Mouse (Mus musculus) hindbrain, embryonic 11.5 days (tissue): ENCODE measurements around the gene Ttc39d. TPM values are rescaled to one million over a fixed set of nuclear protein-coding genes. Genes with fewer than 3 reads are reported as not detected.

Source experiments
- ATAC-seq: fragments of 200-750 bp; cut with Nextera tagmentation; 2 replicates; pipeline ENCODE4 v1.8.0; 2017; ENCODE audit warnings: mild to moderate bottlenecking, moderate TSS enrichment, moderate library complexity; ENCODE audit not compliant: low FRiP score
- DNase-seq: peaks from one replicate; pipeline ENCODE4 v3.0.0-alpha.2; 2015; ENCODE audit warnings: low spot score
- H3K27ac ChIP-seq: fragments of 300-500 bp; sonication (generic); 2 replicates; pipeline ENCODE4 v1.5.1; 2014; ENCODE audit warnings: mild to moderate bottlenecking, low read depth, low read length
- H3K27me3 ChIP-seq: fragments of 300-500 bp; sonication (generic); 2 replicates; pipeline ENCODE4 v1.6.1; 2014; ENCODE audit warnings: mild to moderate bottlenecking, low read length, moderate library complexity, mixed read lengths; ENCODE audit not compliant: control insufficient read depth, insufficient read depth
- H3K36me3 ChIP-seq: fragments of 300-500 bp; sonication (generic); 2 replicates; pipeline ENCODE4 v1.6.1; 2014; ENCODE audit warnings: mild to moderate bottlenecking, low read length, moderate library complexity, mixed read lengths; ENCODE audit not compliant: control insufficient read depth, insufficient read depth
- H3K4me1 ChIP-seq: fragments of 300-500 bp; sonication (generic); replicated peaks from 2 replicates; pipeline ENCODE4 v1.6.1; 2014; ENCODE audit warnings: low read length, mixed read lengths; ENCODE audit not compliant: control insufficient read depth, insufficient read depth
- H3K4me2 ChIP-seq: fragments of 300-500 bp; sonication (generic); replicated peaks from 2 replicates; pipeline ENCODE4 v1.6.1; 2014; ENCODE audit warnings: mild to moderate bottlenecking, low read depth, low read length
- H3K4me3 ChIP-seq: fragments of 300-500 bp; sonication (generic); 2 replicates; pipeline ENCODE4 v1.5.1; 2014; ENCODE audit warnings: low read depth, low read length
- H3K9ac ChIP-seq: fragments of 300-500 bp; sonication (generic); 2 replicates; pipeline ENCODE4 v1.6.1; 2014; ENCODE audit warnings: low read depth, low read length
- H3K9me3 ChIP-seq: fragments of 300-500 bp; sonication (generic); 2 replicates; pipeline ENCODE4 v1.6.1; 2016; ENCODE audit warnings: low read length; ENCODE audit not compliant: control insufficient read depth
- WGBS: fragments of 180-500 bp; shearing (Covaris S2); extraction: QIAGEN DNeasy Blood & Tissue Kit; methylation state at CpG from one replicate; pipeline ENCODE4 v1.1.7; 2014; 5-methylcytosine and 5-hydroxymethylcytosine counted together
- polyA plus RNA-seq: library from polyadenylated mRNA; unstranded; fragments of >200 nt; fragmentation: Nextera tagmentation; extraction: Ambion mirVana; gene quantifications from 2 replicates; pipeline ENCODE4 v1.2.1, GENCODE M21; 2014

Gene Ttc39d
- polyA plus RNA-seq, 1 experiment from 2014 or later: not detected

DNA sequence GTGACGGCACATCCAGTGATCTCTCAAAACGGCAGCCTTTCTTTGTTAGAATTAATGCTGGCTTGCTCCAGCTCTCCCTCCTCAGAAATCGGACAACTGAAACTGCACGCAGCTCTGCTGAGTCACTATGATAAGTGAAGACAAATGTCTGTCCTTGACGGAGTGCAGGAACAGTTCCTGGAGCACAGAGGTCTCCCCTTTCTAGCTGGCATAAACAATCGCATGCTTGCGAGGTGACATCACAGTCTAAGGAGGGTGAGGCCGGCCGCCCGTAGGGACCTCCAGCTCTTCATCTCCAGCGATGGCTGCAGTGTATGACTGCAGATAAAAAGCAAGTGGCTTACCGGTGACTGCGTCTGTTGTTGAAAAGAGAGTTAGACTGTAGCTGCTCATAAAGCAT is 47.9 kb downstream of the Ttc39d start:
- DNase-seq (peak; percentile 10), ATAC-seq (no peak)
- H3K4me2 ChIP-seq: no peak overlapping the region
- H3K4me1 ChIP-seq: no peaks in the 10 kb centered on the region
- H3K9ac ChIP-seq: no peak overlapping the region
- 75% methylated on average over 13 of the region's 13 CpGs for WGBS
- H3K36me3 ChIP-seq: peaks cover 8% of the 10 kb centered on the region; the same call in 1 of the 2 replicates
- H3K27me3 ChIP-seq: no peaks in the 10 kb centered on the region
- H3K27ac ChIP-seq: no peak overlapping the region
- H3K4me3 ChIP-seq: no peak overlapping the region
- no peaks in the 10 kb centered on the region for H3K9me3 ChIP-seq

DNA sequence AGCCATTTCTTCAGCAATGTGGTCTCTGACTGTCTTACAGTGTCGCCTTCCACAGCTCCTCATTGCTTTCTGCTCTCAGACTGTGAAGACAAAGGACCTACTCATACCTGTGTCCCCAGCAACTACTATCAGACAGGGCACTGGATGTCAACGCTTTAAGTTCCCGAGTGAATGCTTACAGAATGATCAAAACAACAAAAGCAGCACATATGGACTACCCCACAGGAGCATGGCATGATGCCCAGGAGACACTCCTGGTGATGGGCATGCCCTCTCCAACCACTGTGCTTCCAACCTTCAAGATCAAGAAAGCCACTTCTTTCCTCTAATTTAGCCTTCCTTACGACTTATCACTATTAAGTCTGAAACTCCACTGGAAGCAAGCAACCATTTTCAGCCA is 59.8 kb downstream of the Ttc39d start:
- no peaks in the 10 kb centered on the region for H3K27me3 ChIP-seq
- H3K4me1 ChIP-seq: no peaks in the 10 kb centered on the region
- no peak overlapping the region for H3K4me2 ChIP-seq
- no peak overlapping the region for H3K4me3 ChIP-seq
- ATAC-seq: no peak
- no peak overlapping the region for H3K27ac ChIP-seq
- DNase-seq: no peak
- peaks cover 3% of the 10 kb centered on the region; the same call in 1 of the 2 replicates for H3K36me3 ChIP-seq
- H3K9me3 ChIP-seq: no peaks in the 10 kb centered on the region
- 96% methylated on average over 4 of the region's 4 CpGs for WGBS
- no peak overlapping the region for H3K9ac ChIP-seq

Other genes starting within 250 kb of the Ttc39d start
- gene Hnrnpll, start 145.1 kb upstream of the Ttc39d start, polyA plus RNA-seq: 123 and 132 TPM in 2 replicates
- 7.8 and 9.1 TPM in 2 replicates for gene Galm, start 80.0 kb upstream of the Ttc39d start, polyA plus RNA-seq
- gene Srsf7, start 153 bp upstream of the Ttc39d start, polyA plus RNA-seq: 773 and 810 TPM in 2 replicates
- 37.9 and 41.5 TPM in 2 replicates for gene Gemin6, start 17.0 kb downstream of the Ttc39d start, polyA plus RNA-seq
- 32.0 and 38.6 TPM in 2 replicates for gene Morn2, start 82.7 kb downstream of the Ttc39d start, polyA plus RNA-seq
- gene Dhx57, start 83.0 kb downstream of the Ttc39d start, polyA plus RNA-seq: 23.3 and 25.7 TPM in 2 replicates
- gene Arhgef33, start 99.9 kb downstream of the Ttc39d start, polyA plus RNA-seq: 0.50 and 1.7 TPM in 2 replicates
- gene Gm10190, start 166.1 kb downstream of the Ttc39d start, polyA plus RNA-seq: 1.8 and 1.9 TPM in 2 replicates